In genomic region chr11:117335146-117335545, GRCm38 (mm10) we compare ENCODE assay signal across 10 mouse cellular contexts.
DNase-seq lines count a peak whose midpoint lies in the region; ATAC-seq and TF ChIP-seq lines count a peak whose summit lies in the region.
"Had no signal": no experiment of that assay in that cellular context is flagged by ENCODE, and none has a peak within 500 bp of the region (broad histone marks: within the 10 kb centered on the region; RNA-seq: fewer than 3 reads in every experiment).

No protein-coding gene starts in this region.

- H3K9ac ChIP-seq in forebrain, postnatal 0 days: no peak overlapping the region; the same call in 1 of the 2 replicates
- H3K9ac ChIP-seq in neural tube, embryonic 12.5 days: no peak overlapping the region
- H3K9ac ChIP-seq in limb, embryonic 15.5 days: no peak overlapping the region
- peak overlapping the region; percentile 84 for H3K9ac ChIP-seq in stomach, embryonic 16.5 days (ENCODE audit: low read length)

- H3K4me2 ChIP-seq in forebrain, postnatal 0 days (ENCODE audit: low read depth): no peak overlapping the region
- H3K4me2 ChIP-seq in neural tube, embryonic 12.5 days (replicated peaks): peak overlapping the region; percentile 87
- H3K4me2 ChIP-seq in limb, embryonic 15.5 days: 0 out of 2 replicates have a peak overlapping the region, but pooled peaks have one; percentile 10
- peak overlapping the region; percentile 89 for H3K4me2 ChIP-seq in stomach, embryonic 16.5 days (ENCODE audit: low read depth, low read length)

- WGBS in forebrain, embryonic 10.5 days: 90% methylated on average over 2 of the region's 2 CpGs
- 88% methylated on average over 2 of the region's 2 CpGs for WGBS in forebrain, postnatal 0 days
- 94% methylated on average over 2 of the region's 2 CpGs for WGBS in neural tube, embryonic 12.5 days
- 83% methylated on average over 2 of the region's 2 CpGs for WGBS in limb, embryonic 15.5 days
- 85% methylated on average over 2 of the region's 2 CpGs for WGBS in stomach, embryonic 16.5 days

- H3K4me1 ChIP-seq in forebrain, embryonic 10.5 days: peaks cover 89% of the 10 kb centered on the region
- H3K4me1 ChIP-seq in forebrain, postnatal 0 days (ENCODE audit: insufficient read depth): peaks cover 34% of the 10 kb centered on the region
- H3K4me1 ChIP-seq in neural tube, embryonic 12.5 days: peaks cover 70% of the 10 kb centered on the region
- peaks cover 80% of the 10 kb centered on the region for H3K4me1 ChIP-seq in limb, embryonic 15.5 days
- peaks cover 85% of the 10 kb centered on the region for H3K4me1 ChIP-seq in stomach, embryonic 16.5 days (ENCODE audit: control insufficient read depth, insufficient read depth, low read length)

- H3K4me3 ChIP-seq in forebrain, embryonic 10.5 days: no peak overlapping the region
- H3K4me3 ChIP-seq in forebrain, postnatal 0 days (ENCODE audit: low read depth, low read length): no peak overlapping the region
- no peak overlapping the region for H3K4me3 ChIP-seq in neural tube, embryonic 12.5 days
- H3K4me3 ChIP-seq in limb, embryonic 15.5 days: no peak overlapping the region
- H3K4me3 ChIP-seq in stomach, embryonic 16.5 days (replicated peaks; ENCODE audit: low read length): peak overlapping the region; percentile 60; the same call in 1 of the 2 replicates

- ATAC-seq in forebrain, postnatal 0 days: no peak
- no peak for ATAC-seq in neural tube, embryonic 12.5 days (ENCODE audit: low FRiP score, low read depth)
- no peak for ATAC-seq in limb, embryonic 15.5 days (ENCODE audit: insufficient number of reproducible peaks, low FRiP score, low TSS enrichment, low read depth)
- no peak for ATAC-seq in stomach, embryonic 16.5 days (ENCODE audit: insufficient read depth, low FRiP score)

- TF ChIP-seq CTCF in forebrain, postnatal 0 days (IDR thresholded peaks at IDR 0.05; ENCODE audit: low read depth): no peak

- no peaks in the 10 kb centered on the region for H3K9me3 ChIP-seq in forebrain, embryonic 10.5 days
- no peaks in the 10 kb centered on the region for H3K9me3 ChIP-seq in forebrain, postnatal 0 days (ENCODE audit: low read length)
- H3K9me3 ChIP-seq in neural tube, embryonic 12.5 days: no peaks in the 10 kb centered on the region
- H3K9me3 ChIP-seq in limb, embryonic 15.5 days: no peaks in the 10 kb centered on the region
- H3K9me3 ChIP-seq in stomach, embryonic 16.5 days (replicated peaks; ENCODE audit: control insufficient read depth, low read length): no peaks in the 10 kb centered on the region

- no peak for DNase-seq in forebrain, embryonic 10.5 days (ENCODE audit: extremely low spot score, low spot score)
- DNase-seq in forebrain, postnatal 0 days: no peak
- DNase-seq in neural tube, embryonic 10.5 days (ENCODE audit: extremely low spot score, low spot score): no peak
- DNase-seq in frontal cortex, postnatal 25 days (ENCODE audit: low spot score in 2 of 2): no peak
- no peak for DNase-seq in ovary, postnatal 10 days (ENCODE audit: low spot score)
- DNase-seq: embryo, embryonic 11 days; lung, postnatal 10 days had no signal

- H3K27ac ChIP-seq in forebrain, embryonic 10.5 days: peak overlapping the region; percentile 98
- no peak overlapping the region for H3K27ac ChIP-seq in forebrain, postnatal 0 days (ENCODE audit: low read depth, low read length)
- H3K27ac ChIP-seq in neural tube, embryonic 12.5 days: no peak overlapping the region
- H3K27ac ChIP-seq in limb, embryonic 15.5 days: peak overlapping the region; percentile 91
- H3K27ac ChIP-seq in stomach, embryonic 16.5 days (ENCODE audit: low read length): peak overlapping the region; percentile 90

- no peaks in the 10 kb centered on the region for H3K27me3 ChIP-seq in forebrain, embryonic 10.5 days (ENCODE audit: poor library complexity, severe bottlenecking)
- H3K27me3 ChIP-seq in forebrain, postnatal 0 days (ENCODE audit: insufficient read depth, low read length): no peaks in the 10 kb centered on the region
- no peaks in the 10 kb centered on the region for H3K27me3 ChIP-seq in neural tube, embryonic 12.5 days (replicated peaks)
- no peaks in the 10 kb centered on the region for H3K27me3 ChIP-seq in limb, embryonic 15.5 days
- no peaks in the 10 kb centered on the region for H3K27me3 ChIP-seq in stomach, embryonic 16.5 days (ENCODE audit: control insufficient read depth, insufficient read depth, low read length)

- peaks cover 46% of the 10 kb centered on the region for H3K36me3 ChIP-seq in forebrain, embryonic 10.5 days (replicated peaks)
- no peaks in the 10 kb centered on the region for H3K36me3 ChIP-seq in forebrain, postnatal 0 days (ENCODE audit: insufficient read depth)
- peaks cover 2% of the 10 kb centered on the region; the same call in 1 of the 2 replicates for H3K36me3 ChIP-seq in neural tube, embryonic 12.5 days
- H3K36me3 ChIP-seq in limb, embryonic 15.5 days: 0 out of 2 replicates have a peak, but pooled peaks cover 3% of the 10 kb centered on the region
- no peaks in the 10 kb centered on the region for H3K36me3 ChIP-seq in stomach, embryonic 16.5 days (ENCODE audit: control insufficient read depth, insufficient read depth, low read length)

Comparison
In these comparisons a context has a peak if more than half of its experiments do, and no peak if none do; other contexts are left out.
1. H3K27ac ChIP-seq: peak in forebrain, embryonic 10.5 days (single experiment), limb, embryonic 15.5 days (single experiment) and stomach, embryonic 16.5 days (single experiment); none in forebrain, postnatal 0 days (single experiment) and neural tube, embryonic 12.5 days (single experiment).